Mouse (Mus musculus) right cerebral cortex, postnatal 36 days (tissue): Measurements from ENCODE around the gene Slc30a3.

ENCODE experiments used
- DNase-seq, 2 experiments: peaks; one replicate each; pipeline ENCODE4 v3.0.0; 2022; ENCODE audit warnings: low spot score in 2 of 2, mixed read lengths in 1 of 2

Gene Slc30a3

DNA sequence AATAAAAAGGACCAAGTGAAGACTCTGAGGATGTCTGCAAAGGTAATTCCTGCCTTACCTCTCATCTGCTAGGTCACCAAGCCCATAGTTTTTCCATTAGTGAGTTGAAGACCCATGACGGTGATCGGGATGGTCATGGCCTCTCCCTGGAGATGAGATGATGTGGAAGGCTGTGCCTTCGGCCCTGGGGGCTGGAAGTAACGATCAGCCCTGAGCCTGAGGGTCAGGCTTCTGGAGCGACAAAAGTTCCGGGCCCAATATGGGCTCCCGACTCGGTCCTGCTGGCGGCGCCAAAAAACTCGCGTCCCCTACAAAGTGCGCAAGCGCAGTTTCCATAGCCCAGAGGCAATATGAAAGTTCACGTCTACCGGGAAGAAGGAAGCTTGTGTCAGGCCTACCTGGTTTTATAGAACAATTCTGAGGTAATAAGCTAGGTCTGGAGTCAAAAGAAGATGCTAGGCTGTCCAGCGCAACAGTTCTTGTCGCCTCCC is at the start of gene Slc30a3:
Slc30a3 (minus strand) TSS at position 238 of the 491 bp plus-strand sequence.
- no peak for DNase-seq

DNA sequence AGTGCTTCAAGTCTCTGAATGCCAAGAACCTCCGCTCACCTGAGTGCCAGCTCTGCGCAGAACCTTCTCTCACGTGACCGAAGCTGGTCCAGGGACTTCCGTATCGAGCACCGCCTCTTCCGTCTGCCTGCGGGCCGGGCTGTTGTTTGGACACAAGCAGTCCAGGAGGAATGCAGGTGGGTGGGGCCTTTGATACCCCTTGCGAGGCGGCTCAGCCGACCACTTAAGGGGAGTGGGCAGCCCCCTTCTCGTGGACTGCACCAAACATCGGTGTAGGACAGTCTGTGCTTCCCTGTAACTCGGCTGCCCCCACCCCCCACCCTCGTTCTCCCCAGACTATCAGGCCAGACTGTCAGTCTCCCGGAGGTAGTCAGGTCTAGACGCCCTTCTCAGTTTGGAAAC is 46.1 kb upstream of the Slc30a3 start, which contains the start of gene Mpv17:
Mpv17 (minus strand) TSS at position 100 of the 402 bp plus-strand sequence.
- DNase-seq: peak; percentile 76 to 80

DNA sequence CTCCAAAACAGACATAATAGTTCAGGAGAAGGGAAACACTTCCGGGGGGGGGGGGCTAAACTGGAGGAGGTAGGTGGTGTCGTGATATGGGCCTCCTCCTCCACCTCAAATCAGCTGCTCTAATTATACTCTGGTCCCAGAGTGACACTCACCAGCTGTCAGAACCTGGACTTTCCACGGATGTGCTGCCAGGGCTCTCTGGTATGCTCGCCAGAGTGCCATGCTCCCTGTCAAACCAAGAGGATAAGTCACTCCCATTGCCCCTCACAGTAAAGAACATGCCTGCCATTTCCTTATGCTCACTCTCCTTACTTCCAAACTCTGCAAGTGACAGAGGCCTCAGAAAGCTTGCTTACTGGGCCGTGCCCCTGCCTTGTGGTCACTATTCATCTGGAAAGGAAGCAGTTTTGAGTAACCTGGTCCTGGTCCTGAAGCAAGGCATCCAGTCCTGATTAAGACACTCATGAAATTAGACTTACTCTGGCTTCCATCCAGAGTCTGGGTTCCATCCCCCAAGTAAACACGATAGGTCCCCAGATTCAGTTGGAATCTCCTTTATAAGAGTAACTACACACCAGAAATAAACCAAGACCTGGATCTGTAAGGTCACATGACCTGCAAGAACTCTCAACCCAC is 45.6 kb upstream of the Slc30a3 start:
- DNase-seq: no peak

DNA sequence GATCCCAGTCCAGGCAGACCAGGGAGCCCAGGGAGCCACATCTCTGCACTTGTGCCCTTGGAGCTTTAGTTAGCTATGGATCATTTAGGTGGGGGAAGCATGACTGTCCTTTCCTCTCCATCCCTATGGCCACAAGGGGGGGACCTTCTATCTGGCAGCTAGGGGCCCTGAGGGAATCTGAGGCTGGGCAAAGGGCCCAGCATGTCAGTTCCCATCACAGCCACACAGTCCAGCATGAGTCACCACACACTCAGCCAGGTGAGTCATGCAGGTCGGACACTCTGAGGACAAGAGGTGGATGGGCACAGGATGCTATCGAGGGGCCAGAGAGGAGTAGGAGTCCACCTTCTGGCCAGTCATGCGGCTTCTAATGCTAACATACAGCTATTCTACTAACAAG is 43.7 kb upstream of the Slc30a3 start:
- DNase-seq: no peak

DNA sequence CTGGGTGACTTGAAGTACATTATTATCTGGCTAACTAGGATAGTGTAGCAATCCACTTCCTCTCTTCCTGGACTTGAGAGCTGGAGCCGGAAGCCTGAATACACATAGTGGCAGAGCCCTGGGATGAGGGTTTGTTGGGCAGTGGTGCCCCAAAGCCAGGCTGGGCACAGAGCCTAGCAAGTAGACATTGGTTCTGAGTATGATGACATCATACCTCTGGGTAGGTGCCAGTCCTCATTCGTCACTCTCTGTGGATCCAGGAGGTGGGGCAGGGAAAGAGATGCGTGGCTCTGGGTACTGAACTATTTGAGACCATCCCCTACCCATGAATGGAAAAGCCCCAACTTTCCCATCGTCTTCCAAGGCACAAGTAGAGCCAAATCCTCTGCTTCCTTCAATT is 41.7 kb upstream of the Slc30a3 start:
- DNase-seq: no peak

DNA sequence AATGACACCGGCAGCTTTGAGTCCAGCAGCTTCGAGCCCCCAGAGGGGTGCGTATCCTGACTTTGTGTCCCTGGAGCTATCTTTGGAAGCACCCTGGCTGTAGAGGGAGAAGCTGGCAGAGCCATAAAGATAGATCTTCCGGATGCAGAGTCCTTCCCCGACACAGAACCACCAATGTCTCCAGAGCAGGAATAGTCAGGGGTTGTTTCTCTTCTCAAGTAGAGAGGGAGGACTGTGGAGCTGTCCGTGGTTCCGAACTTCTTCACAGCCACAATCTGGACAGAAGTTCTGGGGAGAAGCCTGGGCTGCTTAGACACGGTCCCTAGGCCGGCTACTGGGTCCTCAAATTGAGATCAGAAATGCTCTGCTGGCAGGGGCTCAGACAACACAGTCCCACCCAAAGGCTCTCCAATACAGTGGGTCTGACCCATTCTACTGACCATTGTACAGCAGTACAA is 31.0 kb upstream of the Slc30a3 start:
- DNase-seq: no peak

- no peak for DNase-seq
Measured at GRCm38 (mm10) chr5:31138241-31138967, 30.4 kb upstream of the Slc30a3 start, which contains the start of gene Ucn. Gene Ucn, minus strand, starts transcription at chr5:31138829.

DNA sequence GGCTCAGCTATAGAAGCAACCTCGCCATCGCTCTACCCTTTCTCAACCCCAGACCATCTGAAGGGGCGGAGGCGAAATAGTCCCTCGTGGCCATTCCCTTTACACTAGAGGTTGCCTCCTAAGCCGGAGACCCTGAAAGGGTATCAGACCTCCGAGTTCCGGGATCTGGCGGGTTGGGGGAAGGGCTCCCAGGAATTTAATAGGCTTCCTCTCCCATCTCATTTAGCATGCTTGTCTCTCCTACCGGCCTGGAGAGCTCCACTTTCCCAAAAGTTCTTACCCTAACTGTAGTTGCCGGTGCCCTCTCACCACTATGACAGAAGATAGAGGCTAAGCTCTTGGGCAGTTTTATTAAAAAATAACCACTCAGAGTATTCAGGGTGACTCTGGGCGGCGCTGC is 29.6 kb upstream of the Slc30a3 start:
- no peak for DNase-seq

DNA sequence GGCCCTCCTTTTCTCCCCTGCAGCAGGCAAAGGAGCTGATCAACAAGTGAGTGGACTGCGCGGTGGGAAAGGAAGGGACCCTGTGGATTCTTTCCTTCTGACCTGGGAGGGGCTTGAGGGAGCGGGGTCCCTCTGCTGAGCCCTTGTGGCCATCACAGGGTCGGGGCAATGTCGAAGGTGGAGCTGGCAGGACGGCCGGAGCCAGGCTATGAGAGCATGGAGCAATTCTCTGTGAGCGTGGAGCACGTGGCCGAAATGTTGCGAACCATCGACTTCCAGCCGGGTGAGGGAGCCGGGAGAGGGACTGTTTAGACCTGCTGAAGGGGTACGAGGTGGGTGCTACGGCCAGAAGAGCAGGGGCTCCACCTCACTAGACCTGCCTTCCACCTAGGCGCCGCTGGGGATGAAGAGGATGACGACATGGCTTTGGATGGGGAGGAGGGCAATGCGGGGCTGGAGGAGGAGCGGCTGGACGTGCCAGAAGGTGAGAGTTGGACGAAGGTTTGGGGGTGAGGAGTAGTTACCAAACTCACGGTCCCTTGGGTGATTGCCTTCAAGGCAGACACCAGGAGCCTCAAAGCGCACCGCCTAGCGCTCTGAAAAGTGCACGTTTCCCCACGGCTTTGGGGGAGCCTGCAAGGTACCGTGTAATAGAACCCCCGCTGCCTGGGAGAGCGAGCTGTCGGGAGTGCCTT is 28.8 kb upstream of the Slc30a3 start:
- DNase-seq: no peak

DNA sequence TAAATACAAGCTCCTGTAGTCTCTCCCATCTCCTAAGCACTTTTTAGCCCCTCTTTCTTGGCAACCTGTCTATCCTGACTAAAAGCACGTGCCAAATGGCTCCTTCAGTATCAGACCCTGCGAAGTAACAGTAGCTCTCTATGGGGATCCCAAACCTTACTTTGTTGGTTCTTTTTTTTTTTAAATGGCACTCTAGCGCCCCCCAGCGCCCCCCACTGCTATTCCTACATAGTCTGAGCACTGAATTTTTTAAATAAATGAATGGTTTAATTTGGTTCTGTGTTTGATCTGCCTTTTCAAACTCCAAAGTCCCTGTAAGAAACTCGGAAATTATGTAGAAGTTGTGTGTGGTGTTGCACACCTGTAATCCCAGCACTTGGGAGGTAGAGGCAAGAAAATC is 18.0 kb upstream of the Slc30a3 start:
- DNase-seq: no peak

DNA sequence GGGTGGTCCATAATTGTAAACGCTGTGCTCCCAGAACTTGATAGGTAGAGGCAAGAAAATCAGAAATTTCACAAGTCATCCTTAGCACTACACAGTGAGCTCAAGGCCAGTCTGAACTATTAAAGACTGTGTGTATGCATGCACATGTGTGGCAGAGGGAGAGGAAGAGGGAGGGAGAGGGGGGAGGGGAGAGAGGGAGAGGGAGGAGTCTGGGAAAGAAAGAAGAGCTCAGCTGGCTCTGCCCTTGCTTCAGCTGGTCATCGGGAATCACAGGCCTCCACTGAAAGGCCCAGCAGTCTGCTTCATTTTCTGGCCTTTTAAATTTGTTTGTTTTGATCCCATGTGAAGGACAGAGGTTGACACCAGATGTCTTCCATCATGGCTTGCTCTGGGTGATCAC is 15.4 kb upstream of the Slc30a3 start:
- DNase-seq: no peak

DNA sequence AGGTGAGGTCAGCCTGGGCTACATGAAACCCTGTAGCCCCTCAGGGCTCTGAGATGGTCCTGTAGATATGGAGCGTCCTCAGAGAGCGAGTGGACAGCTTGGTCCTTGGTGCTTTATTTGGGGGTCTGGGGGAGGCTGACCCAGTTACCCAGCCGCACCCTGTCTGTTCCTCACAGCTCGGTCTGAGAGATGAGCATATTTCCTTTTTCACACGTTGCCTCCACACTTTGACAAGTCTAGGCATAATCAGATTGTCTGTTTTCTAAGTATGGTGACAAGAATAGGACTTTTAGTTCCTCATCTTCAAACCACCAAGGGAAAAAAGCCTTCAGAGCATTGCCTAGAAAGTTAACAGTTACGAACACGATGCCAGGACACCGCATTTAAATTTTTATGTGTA is 13.1 kb upstream of the Slc30a3 start:
- peak; percentile 21 to 58 for DNase-seq

GRCm38 (mm10) chr5:31116912-31117311 is 8.9 kb upstream of the Slc30a3 start:
- DNase-seq: no peak

DNA sequence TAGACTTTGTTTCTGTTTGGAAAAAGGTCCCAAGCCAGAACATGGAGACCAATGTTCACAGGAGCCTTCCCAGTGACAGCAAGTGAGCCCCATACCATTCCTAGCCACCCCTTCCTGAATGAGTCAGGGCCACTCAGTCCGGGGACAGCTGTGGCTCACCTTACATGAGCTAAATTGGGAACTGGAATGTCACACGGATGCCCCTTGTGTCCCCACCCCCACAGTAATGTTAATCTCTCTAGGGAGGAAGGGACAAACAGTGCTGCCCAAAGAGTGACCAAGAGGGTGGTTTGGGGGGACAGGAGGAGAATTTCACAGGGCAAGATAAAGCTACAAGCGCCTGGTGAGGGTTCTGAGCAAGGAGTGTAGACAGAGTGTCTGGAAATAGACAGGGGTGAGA is 8.3 kb upstream of the Slc30a3 start, which contains the start of gene Trim54:
Trim54 (plus strand) TSS at position 359 of the 400 bp plus-strand sequence.
- no peak for DNase-seq

- DNase-seq: no peak
Measured at GRCm38 (mm10) chr5:31110781-31111180, 2.7 kb upstream of the Slc30a3 start.

GRCm38 (mm10) chr5:31105814-31106335 is 2.2 kb downstream of the Slc30a3 start, which contains the start of gene Dnajc5g:
Gene Dnajc5g, plus strand, starts transcription at chr5:31106285.
- no peak for DNase-seq

DNA sequence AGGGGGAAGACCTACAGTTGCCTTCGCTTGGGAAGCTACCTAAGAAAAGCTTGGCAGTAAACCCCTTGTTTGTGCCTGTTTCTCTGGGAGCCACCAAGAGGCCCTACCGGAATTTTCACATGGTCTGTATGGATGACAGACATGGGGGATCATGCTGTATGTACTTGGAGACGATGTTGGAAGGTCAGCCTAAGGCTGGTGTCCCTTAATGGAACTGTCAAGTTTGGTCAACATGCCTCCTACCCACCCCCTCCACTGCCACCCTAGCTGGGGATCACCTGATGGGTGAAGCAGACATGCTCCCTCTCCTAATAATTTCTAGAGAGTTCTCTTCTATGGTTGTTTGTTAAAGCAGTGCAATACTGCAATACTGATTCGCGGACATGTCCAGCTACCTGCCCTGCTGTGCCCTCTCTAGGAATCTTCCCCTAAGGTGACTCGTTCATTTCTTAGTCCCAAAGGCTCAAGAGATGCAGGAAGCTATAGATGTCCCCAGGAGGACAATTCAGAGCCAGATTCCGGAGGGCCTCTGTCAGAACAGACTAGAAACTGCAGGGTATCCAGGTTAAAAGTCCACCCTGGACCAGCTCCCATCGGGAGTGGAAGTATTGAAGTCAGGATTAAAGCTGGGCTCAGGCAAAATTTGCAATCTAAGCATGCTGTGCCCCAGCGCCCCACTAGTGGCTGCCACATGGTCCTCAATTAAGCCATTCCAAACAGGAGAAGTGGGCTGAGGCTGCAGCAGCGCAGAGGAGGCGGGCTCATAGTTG is 12.1 kb downstream of the Slc30a3 start:
- no peak for DNase-seq

DNA sequence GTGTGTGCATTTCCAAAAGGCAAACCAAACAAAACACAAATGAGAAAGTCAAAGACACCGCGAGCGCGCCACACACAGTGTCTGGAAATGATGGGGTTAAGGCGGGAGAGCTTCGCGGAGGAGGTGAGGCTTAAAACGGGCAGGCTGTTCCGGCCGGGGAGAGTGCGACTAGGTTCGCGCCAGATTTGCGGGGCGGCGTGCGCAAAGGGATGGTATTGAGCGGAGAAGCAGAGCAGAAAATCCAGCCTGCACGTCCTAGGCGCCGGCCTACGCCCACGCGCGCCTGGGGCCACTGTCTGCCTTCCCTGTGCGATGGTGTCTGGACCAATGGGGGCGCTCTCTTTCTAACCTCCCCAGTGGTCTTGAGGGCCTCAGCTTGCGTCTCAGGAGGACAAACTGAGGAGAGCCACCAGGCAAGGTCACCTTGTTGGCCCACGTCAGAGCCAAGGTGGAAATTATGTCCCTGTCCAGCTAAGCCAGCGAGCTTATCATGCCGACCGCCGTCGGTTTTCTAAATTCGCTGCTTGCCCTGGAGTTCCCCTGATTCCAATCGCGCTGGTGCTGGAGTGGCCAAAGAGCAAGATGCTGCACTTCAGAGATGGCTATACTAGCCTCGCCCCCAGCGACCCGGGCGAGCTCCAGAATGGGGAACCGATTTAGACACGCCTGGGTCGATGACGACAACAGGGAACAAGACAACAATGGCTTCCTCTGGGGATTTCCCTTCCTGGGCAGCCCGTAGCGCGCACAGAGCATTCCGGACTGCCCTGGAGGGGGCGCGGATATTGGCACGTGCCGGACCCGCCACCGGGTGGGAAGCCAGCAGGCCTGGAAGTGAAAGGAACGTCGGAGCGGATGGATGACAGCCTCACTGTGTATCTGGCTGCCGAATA is 13.0 kb downstream of the Slc30a3 start:
- DNase-seq: peak in 1 of 2 experiments; percentile 68

DNA sequence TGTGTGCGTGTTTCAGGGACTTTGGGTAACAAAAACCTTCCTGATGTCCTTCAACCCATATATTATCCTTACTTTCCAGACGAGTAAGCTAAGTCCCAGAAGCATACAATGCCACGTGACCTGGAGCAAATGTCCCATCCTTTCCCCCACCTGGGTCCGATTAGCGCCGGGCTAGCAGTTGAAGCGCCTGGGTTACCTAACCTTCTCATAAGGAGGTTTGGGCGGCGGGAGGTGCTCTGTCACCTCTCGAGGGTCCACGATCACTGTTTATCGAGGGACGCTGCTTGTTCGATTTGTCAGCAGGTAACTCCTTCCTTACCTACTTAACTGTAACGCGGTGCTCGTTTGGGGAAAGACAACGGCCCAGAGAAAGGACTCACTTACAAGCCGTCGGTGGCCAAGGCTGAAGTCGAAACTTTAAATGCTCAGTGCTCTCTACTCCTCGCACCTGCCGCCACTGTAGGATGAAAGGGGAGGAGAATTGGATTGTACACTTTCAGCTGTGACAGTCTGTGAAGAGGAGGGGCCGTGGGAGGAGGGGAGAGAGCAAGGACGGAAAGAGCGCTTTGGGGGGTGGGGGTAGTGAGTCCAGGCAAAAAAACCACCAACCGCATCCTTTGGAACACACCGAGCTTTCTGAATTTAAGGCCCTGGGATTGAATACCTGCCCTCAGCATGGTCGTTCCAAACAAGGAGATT is 13.8 kb downstream of the Slc30a3 start:
- no peak for DNase-seq
